Mouse (Mus musculus): Measurements from ENCODE around the gene Tnpo1.

DNA sequence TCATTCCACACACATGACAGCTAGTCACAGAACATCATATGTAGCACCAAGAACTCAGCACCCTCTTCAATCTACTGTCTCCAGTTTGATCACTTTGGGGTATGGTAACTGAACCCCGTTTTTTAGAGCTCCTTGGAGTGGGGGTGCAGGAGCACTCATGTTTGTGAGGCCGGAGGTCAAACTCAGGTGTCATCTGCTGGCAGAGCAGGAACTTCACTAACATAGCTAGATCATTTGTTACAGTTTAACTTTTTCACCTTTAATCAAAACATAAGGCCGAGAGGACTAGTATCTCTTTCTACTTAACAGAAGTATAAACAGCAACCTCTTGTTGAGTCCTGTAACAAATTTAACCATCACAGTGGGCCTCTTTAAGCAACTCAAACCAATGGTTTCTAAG, 26.6 kb downstream of the Tnpo1 start:
- TF ChIP-seq CTCF (IDR thresholded peaks at IDR 0.05; ENCODE audit: low read depth) (no peak), EP300 (IDR thresholded peaks at IDR 0.05; ENCODE audit: low read depth) (no peak)
